Mouse (Mus musculus) ES-Bruce4 (cell line): ENCODE data around the gene Celf5. TPM values are rescaled to one million over a fixed set of nuclear protein-coding genes. Genes with fewer than 3 reads are reported as not detected.

Experiments used
- H3K27ac ChIP-seq: 2 replicates; pipeline ENCODE4 v1.5.1; 2012; ENCODE audit warnings: low read length, inconsistent platforms; ENCODE audit not compliant: insufficient read depth
- H3K27me3 ChIP-seq: 2 replicates; pipeline ENCODE4 v1.6.1; 2012; ENCODE audit warnings: mild to moderate bottlenecking, low read length, inconsistent platforms; ENCODE audit not compliant: control insufficient read depth, poor library complexity, insufficient read depth, severe bottlenecking
- H3K36me3 ChIP-seq: 2 replicates; pipeline ENCODE4 v1.6.1; 2012; ENCODE audit warnings: inconsistent platforms, mild to moderate bottlenecking, low read length, moderate library complexity; ENCODE audit not compliant: control insufficient read depth, poor library complexity, insufficient read depth, severe bottlenecking
- H3K4me1 ChIP-seq: one replicate; pipeline ENCODE4 v1.8.1; 2011; ENCODE audit warnings: low read length; ENCODE audit not compliant: control insufficient read depth, insufficient read depth
- H3K4me3 ChIP-seq: 2 replicates; pipeline ENCODE4 v1.5.1; 2011; ENCODE audit warnings: low read depth, mild to moderate bottlenecking, low read length
- H3K9ac ChIP-seq: 2 replicates; pipeline ENCODE4 v1.6.1; 2012; ENCODE audit warnings: low read depth, mild to moderate bottlenecking, inconsistent platforms; ENCODE audit not compliant: poor library complexity, severe bottlenecking
- H3K9me3 ChIP-seq: replicated peaks from 2 replicates; pipeline ENCODE4 v1.6.1; 2012; ENCODE audit warnings: mild to moderate bottlenecking, low read length, inconsistent platforms; ENCODE audit not compliant: control insufficient read depth, poor library complexity, insufficient read depth, severe bottlenecking
- CTCF ChIP-seq: IDR thresholded peaks from one replicate; pipeline ENCODE4 v1.8.1; 2011; ENCODE audit warnings: low read depth, low read length
- EP300 ChIP-seq: IDR thresholded peaks from 2 replicates; pipeline ENCODE4 v1.6.1; 2011; ENCODE audit warnings: low read depth, low read length; ENCODE audit not compliant: insufficient read depth
- POLR2A ChIP-seq: IDR thresholded peaks from one replicate; pipeline ENCODE4 v1.8.1; 2011; ENCODE audit warnings: low read length; ENCODE audit not compliant: insufficient read depth
- polyA plus RNA-seq: library from polyadenylated mRNA; stranded (reverse); fragments of >200 nt; gene quantifications from 2 replicates; pipeline ENCODE4 v1.2.4, GENCODE M21; 2011; ENCODE audit warnings: low read depth; ENCODE audit not compliant: missing spikeins, insufficient read depth, insufficient read length

The Celf5 gene
- polyA plus RNA-seq, 1 experiment: 27.5 TPM

DNA sequence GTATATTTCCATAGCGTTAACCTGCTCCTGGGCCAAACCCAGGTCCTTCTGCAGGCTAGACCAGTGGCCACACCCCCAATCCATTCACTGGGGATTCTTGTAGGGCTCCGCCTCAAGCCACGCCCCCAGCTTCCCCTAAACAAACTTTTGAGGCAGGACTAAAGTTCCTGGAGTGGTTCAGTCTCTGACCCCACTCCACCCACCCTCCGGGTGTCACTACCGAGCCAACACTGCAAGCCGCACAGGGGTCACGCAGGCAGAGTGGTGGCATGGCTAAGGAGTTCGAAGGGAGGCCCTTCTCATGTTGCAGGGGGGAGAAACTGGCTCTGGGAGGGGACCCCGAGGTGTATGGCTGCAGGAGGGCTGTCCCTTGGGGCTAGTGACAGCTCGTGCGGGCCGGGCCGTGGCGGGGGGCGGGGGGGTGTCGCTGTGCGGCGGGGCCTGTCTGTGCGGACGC is 52.9 kb downstream of the Celf5 start:
- no peaks in the 10 kb centered on the region for H3K27me3 ChIP-seq

GRCm38 (mm10) chr10:81429092-81429491 is 53.4 kb downstream of the Celf5 start:
- H3K9ac ChIP-seq: no peak overlapping the region
- H3K9me3 ChIP-seq: no peaks in the 10 kb centered on the region
- H3K4me3 ChIP-seq: no peak overlapping the region
- peaks cover 5% of the 10 kb centered on the region for H3K4me1 ChIP-seq
- TF ChIP-seq CTCF (no peak), EP300 (no peak), POLR2A (no peak)
- H3K27me3 ChIP-seq: no peaks in the 10 kb centered on the region
- no peaks in the 10 kb centered on the region for H3K36me3 ChIP-seq
- no peak overlapping the region for H3K27ac ChIP-seq

More for the DNA sequence above, 52.9 kb downstream of the Celf5 start:
- H3K36me3 ChIP-seq: no peaks in the 10 kb centered on the region
- peak overlapping the region; percentile 80 for H3K9ac ChIP-seq
- peak overlapping the region; percentile 67 for H3K4me3 ChIP-seq
- no peak overlapping the region for H3K27ac ChIP-seq
- no peaks in the 10 kb centered on the region for H3K9me3 ChIP-seq
- H3K4me1 ChIP-seq: peaks cover 4% of the 10 kb centered on the region
- TF ChIP-seq CTCF (no peak), POLR2A (no peak), EP300 (no peak)

- no peak overlapping the region for H3K4me3 ChIP-seq
- no peak overlapping the region for H3K9ac ChIP-seq
- no peaks in the 10 kb centered on the region for H3K36me3 ChIP-seq
- H3K9me3 ChIP-seq: no peaks in the 10 kb centered on the region
- H3K4me1 ChIP-seq: peaks cover 4% of the 10 kb centered on the region
- H3K27ac ChIP-seq: no peak overlapping the region
- no peak for TF ChIP-seq CTCF
- no peak for TF ChIP-seq EP300
- TF ChIP-seq POLR2A: no peak
- H3K27me3 ChIP-seq: no peaks in the 10 kb centered on the region
These were observed 54.0 kb downstream of the Celf5 start for GRCm38 (mm10) chr10:81428507-81428870.

- Histone ChIP-seq H3K4me1 (peaks cover 2% of the 10 kb centered on the region), H3K27me3 (no peaks in the 10 kb centered on the region)
These were observed 54.6 kb downstream of the Celf5 start for GRCm38 (mm10) chr10:81427804-81428506.

DNA sequence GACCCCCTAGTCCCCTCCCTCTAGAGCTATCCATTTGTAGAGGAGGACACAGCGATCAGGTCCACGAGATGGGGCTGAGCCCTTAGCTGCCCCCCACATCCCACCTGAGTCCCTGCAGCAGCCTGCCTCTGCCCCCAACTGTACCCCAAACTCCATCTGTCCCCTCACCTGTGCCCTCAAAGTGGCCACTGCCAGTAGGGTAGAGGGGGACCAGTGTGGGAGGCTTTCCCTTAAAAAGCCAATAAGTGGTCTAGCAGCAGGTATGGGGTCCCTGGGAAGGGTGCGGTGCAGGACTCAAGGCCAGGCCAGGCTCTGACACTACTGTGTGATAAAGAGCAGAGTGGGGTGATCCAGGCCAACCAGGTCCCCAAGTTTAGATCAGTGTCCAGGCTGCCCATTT is 55.2 kb downstream of the Celf5 start:
- no peak overlapping the region for H3K27ac ChIP-seq
- H3K9me3 ChIP-seq: no peaks in the 10 kb centered on the region
- H3K27me3 ChIP-seq: no peaks in the 10 kb centered on the region
- H3K4me3 ChIP-seq: peak overlapping the region; percentile 39
- no peak for TF ChIP-seq CTCF
- TF ChIP-seq POLR2A: no peak
- no peak for TF ChIP-seq EP300
- peaks cover 2% of the 10 kb centered on the region for H3K4me1 ChIP-seq
- H3K9ac ChIP-seq: peak overlapping the region; percentile 73
- no peaks in the 10 kb centered on the region for H3K36me3 ChIP-seq

More at GRCm38 (mm10) chr10:81427804-81428506, 54.6 kb downstream of the Celf5 start:
- H3K4me3 ChIP-seq: no peak overlapping the region
- no peaks in the 10 kb centered on the region for H3K36me3 ChIP-seq
- no peaks in the 10 kb centered on the region for H3K9me3 ChIP-seq
- H3K27ac ChIP-seq: no peak overlapping the region
- TF ChIP-seq CTCF: no peak
- no peak for TF ChIP-seq EP300
- TF ChIP-seq POLR2A: no peak
- no peak overlapping the region for H3K9ac ChIP-seq

DNA sequence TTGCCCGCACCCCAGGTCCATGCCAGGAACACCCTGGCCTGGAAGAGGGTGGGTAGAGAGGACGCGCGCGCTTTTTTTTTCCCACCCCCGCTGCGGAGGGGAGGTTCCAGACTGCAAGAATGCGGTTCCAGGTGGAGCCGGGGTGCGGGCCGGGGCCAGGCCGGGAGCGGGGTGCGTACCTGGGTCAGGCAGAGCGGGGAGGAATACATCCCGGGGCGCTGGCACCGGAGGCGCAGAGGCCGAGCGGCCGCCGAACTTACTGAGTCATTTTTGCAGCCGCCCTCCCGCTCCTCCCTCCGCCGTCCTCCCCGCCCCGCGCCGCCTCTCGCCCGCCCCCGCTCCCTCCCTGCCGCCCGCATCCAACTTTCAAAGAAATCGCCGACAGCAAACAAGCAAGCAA is 55.6 kb downstream of the Celf5 start:
- no peak overlapping the region for H3K27ac ChIP-seq
- no peak for TF ChIP-seq CTCF
- TF ChIP-seq POLR2A: no peak
- no peak for TF ChIP-seq EP300
- peak overlapping the region; percentile 64 for H3K4me3 ChIP-seq
- no peaks in the 10 kb centered on the region for H3K27me3 ChIP-seq
- no peaks in the 10 kb centered on the region for H3K9me3 ChIP-seq
- H3K36me3 ChIP-seq: no peaks in the 10 kb centered on the region
- H3K4me1 ChIP-seq: peaks cover 2% of the 10 kb centered on the region
- H3K9ac ChIP-seq: peak overlapping the region; percentile 73
